Mouse (Mus musculus) brain, embryonic 14.5 days (tissue): ENCODE measurements around the gene Capg. TPM values are rescaled to one million over a fixed set of nuclear protein-coding genes. Genes with fewer than 3 reads are reported as not detected.

ENCODE experiments used
- DNase-seq: peaks from one replicate; pipeline ENCODE4 v3.0.0-alpha.2; 2011; ENCODE audit warnings: low read depth
- CTCF ChIP-seq: fragments of 200-500 bp; IDR thresholded peaks from 2 replicates; pipeline ENCODE4 v1.5.1; 2012; ENCODE audit warnings: inconsistent platforms, mild to moderate bottlenecking, moderate library complexity, borderline replicate concordance; ENCODE audit not compliant: insufficient read depth, insufficient read length; ENCODE audit errors: extremely low read depth
- POLR2A ChIP-seq: fragments of 200-500 bp; IDR thresholded peaks from 2 replicates; pipeline ENCODE4 v1.6.1; 2012; ENCODE audit warnings: mild to moderate bottlenecking, inconsistent platforms, borderline replicate concordance; ENCODE audit not compliant: poor library complexity, insufficient read depth, insufficient read length, severe bottlenecking; ENCODE audit errors: extremely low read depth
- polyA plus RNA-seq: library from polyadenylated mRNA; depleted of rRNA; stranded (reverse); fragments of >200 nt; gene quantifications from 2 replicates; pipeline ENCODE4 v1.2.3, GENCODE M21; 2012

Gene Capg
- polyA plus RNA-seq, 1 experiment, result 5.3 TPM

DNA sequence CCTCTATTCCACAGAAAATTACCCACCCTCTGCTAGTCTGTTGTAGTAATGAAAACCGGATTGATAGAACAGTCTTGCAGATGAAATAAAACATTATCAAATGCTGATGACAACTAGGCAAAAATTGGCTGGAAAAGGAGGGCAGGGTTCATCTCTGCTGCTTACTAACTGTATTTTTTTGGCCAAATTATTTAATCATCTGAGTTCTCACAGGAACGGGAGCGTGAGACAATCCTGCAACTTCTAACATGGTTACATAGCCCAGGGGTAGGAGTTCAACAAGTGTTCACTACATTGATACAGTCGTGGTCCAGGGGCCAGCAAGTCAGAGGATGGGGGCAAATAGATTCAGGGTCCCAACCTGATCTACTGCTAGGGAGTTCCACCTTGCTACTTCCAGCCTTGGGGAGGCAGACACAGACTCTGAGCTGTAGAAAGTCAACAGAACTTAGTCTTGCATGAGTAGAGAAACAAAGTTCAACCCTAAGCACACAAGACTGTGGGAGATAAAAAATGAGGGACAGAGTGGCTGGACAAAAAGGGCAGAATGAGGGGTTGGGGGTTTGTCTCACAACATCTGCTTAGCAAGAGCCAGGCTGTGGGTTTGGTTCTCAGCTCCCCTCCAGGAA is 39.1 kb downstream of the Capg start:
- no peak for DNase-seq

DNA sequence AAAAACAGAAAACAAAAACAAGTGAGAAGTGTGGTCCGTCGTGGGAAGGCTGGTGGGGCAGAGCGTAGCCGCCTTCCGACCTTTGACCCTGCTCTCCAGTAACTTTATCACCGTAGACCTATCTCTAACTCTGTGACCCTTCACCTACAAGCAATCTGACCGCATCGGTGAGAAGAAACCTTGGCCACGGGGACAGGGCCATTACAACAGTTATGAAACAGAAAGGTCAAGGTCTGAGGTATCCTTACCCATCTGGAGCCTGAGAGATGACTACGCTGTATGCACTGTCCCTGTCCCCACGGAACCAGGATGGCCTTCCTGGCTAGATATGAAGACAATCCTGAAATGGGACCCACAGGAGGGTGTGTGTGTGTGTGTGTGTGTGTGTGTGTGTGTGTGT is 40.0 kb downstream of the Capg start:
- TF ChIP-seq CTCF (no peak), POLR2A (no peak)
- DNase-seq, result no peak

More for the DNA sequence above, 39.1 kb downstream of the Capg start:
- no peak for TF ChIP-seq POLR2A
- no peak for TF ChIP-seq CTCF

DNA sequence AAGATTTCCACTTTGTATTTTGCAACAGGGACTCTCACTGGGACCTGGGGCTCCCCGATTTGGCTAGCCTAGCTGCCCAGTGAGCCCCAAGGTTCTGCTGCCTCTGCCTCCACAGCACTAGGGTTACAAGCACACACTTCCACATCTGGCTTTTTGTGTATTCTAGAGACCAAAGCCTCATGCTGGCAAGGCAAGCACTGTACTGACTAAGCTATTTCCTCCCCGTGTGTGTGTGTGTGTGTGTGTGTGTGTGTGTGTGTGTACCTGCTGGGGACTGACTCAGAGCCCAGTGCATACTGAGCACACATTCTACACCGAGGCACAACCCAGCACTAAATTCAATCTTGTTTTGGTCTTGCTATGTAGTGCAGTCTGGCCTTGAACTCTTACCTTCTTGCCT is 42.5 kb downstream of the Capg start:
- no peak for DNase-seq
- TF ChIP-seq POLR2A, result no peak
- no peak for TF ChIP-seq CTCF

DNA sequence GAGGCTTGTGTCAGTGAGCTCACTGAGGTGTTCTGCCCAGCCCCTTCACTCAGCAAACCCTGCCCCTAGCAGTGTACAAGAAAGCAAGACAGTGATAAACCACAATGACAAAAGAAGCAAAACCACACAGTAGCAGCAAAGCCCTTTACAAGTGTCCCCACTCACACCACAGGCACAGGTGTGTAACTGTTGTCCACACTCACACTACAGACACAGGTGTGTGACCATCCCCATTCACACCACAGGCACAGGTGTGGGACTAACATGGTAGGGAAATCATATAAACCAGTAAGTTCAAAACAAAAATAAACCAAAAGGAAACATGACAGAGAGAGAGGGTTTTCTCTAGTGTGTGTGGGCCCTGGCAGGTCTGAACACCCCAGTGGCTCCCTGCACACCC is 44.1 kb downstream of the Capg start:
- TF ChIP-seq CTCF, result no peak
- TF ChIP-seq POLR2A, result no peak
- no peak for DNase-seq

DNA sequence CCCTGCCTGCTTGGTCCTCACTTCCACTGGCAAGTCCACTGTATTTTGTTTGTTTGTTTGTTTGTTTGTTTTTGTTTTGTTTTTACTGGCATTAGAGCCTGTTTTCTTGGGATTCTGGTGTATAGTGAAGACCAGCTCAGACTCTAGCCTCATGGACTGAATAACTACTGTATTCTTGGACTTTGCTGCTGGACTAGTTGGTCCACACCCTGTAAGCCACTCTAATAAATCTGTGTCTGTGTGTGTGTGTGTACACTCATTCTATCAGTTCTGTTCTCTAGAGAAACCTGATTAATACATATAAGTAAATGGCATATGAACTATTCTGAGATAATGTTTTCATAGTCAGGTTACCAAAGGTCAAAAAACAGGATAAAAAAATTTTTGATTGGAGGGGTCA is 45.9 kb downstream of the Capg start:
- TF ChIP-seq POLR2A (no peak), CTCF (no peak)
- no peak for DNase-seq

DNA sequence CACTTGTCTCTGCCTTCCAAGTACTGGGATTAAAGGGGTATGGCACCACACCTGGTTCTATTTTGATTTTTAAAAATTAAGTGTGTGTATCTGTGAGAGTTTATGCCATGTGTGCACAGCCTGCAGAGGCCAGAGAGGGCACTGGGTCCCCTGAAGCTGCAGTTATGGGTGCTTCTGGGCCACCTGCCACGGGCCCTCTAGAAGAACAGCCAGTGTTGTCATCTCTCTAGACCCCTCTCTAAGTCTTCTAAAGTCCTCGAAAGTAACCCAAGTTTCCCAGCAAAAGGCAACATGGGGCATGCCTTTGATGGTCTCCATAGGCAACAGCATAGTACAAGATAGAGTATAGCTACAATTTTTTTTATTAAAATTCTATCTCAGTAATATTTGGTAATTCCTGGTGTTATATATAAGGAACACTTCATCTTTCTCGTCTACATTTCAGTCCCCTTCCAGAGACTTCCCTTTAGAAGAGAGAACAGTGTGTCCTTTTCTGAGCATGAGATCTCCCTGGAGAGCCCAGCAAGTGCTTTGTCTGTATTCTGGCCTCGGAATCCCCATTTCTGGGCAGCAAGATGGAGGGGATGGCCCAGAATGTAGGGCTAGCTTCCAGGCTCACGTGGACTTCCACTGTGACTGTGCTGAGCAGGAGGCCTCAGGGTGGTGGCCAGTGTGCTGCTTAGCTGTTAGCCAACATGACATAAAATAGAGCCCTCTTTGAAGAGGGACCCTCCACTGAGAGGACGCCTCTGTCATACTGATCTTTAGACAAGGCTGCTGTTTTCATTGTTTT is 49.0 kb downstream of the Capg start:
- DNase-seq, result no peak
- TF ChIP-seq POLR2A, result no peak
- TF ChIP-seq CTCF, result no peak

DNA sequence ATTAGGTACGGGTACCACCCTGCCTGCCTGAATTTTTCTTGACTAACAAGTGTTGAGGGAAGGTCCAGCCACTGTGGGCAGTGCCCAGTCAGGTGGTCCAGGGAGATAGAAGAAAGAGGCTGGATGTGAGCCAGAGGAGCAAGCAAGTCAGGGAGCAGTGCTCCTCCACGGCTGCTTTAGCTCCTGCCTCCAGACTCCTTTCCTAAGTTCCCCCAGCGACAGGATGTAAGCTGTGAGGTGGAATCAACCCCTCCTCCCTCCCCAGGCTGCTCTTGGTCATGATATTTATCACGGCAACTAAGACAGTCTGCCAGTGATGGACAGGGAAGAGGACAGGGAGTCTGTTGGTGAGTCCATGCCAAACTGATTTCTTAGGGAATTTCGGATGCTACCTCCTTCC is 49.7 kb downstream of the Capg start:
- DNase-seq, result no peak
- no peak for TF ChIP-seq POLR2A
- TF ChIP-seq CTCF, result no peak

DNA sequence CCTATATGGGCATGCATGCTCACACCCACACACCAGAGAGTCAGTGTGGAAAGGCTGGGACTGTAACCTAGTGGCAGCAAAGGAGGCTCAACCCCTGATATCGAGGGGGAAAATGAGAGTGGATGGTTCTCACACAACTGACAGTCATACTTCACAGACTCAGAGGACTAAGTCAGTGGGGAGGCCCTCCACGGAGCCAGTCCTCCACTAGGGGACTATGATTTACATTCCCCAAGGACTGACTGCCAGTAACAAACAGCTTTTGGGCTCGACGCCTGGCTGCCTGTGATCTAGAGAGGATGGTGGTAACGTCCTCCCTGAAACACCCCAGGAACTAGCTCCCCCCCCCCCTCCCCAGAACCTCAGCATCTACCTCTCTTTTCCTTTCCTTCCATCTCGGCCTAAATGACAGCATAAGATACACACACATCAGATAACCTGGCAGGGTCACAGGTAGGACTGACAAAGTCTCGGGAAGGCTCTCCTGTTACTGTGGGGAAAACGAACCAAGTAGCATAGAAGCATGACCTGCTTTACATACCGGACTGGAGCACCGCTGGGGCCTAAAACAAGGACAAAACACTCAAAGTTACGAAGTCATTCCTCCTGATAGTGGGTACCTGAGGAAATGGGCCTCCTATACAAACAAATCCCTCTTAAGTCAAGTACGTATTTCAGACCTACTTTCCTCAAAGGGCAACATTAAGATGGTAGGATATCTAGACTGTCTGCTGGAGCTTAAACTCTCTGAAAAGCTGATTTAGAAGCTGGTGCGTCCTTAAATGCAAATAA is 53.1 kb downstream of the Capg start:
- peak; percentile 9 for DNase-seq
- no peak for TF ChIP-seq CTCF

DNA sequence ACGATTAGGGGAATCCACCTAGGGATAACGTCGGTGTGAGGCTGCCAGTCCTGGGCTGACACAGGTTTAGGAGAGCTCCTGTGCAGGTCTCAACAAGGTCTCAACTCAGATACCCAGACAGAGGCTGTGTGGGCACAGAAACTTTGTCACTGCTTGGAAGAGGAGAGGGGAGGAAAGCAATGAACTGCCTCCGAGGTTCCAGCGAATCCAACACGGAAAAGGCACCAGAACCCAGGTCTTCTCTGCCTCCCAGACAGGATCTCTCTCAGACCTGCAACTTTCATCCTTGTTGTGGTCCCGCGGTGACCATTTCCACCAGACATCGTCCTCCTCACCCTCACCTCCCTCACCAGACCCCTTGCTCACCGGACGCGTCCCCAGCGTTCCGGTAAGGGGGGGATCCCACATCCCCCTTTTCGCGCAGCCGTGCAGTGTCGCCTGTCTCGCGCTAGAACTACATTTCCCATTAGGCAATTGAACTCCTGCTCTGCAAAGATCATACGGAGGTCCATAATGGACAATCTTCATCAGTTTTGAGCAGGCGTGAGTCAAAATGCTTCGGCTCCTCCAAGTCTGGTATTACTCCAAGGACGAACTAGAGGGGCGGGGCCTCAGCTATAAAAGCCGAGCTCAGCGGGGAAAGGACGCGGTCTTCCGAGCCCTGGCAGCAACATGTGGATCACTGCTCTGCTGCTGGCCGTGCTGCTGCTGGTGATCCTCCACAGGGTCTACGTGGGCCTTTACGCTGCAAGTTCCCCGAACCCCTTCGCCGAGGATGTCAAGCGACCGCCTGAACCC is 54.0 kb downstream of the Capg start, which contains the start of the genes Elmod3 and Retsat:
Gene Elmod3 (minus strand): TSS at position 458 of the 798 bp plus-strand sequence.
Gene Retsat (plus strand): TSS at position 520 of the 798 bp plus-strand sequence.
- peak; percentile 99 for DNase-seq
- no peak for TF ChIP-seq CTCF
- TF ChIP-seq POLR2A, result peak; percentile 43; the same call in 1 of the 2 replicates

DNA sequence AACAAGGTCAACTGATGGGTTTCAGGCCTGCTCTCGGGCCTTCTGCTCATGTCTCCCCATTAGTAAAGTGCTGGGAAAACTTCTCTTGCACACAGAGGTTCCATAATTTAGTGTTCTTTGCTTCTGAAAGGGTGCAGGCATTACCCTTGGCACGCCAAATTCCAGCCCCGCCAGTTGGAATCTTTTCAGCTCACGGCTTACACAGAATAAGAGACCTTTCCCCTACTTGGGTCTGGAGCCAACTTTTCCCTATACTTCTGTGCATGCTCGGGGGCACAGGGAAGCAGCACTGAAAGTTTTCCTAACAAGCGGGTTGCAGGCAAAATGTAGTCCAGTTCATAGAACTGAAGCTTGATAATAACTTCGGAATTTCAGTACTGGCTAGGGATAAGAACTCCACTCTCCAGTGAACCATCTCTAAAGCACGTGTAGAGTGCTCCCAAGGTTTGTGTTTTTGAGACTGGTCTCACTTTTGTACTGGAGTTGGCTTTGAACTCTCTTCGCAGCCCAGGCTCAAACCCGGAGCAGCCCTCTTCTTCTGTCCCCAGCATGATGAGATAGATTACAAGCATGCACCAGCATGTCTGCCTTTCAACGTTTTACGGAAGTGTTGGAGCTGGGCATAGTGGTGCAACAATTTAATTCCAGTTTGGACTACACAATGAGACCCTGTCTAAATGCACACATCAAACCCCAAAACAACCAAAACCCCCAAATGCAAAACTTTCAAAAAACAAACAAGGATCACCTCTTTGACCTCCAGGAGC is 54.8 kb downstream of the Capg start:
- peak; percentile 83 for DNase-seq
- no peak for TF ChIP-seq CTCF
- TF ChIP-seq POLR2A, result no peak

DNA sequence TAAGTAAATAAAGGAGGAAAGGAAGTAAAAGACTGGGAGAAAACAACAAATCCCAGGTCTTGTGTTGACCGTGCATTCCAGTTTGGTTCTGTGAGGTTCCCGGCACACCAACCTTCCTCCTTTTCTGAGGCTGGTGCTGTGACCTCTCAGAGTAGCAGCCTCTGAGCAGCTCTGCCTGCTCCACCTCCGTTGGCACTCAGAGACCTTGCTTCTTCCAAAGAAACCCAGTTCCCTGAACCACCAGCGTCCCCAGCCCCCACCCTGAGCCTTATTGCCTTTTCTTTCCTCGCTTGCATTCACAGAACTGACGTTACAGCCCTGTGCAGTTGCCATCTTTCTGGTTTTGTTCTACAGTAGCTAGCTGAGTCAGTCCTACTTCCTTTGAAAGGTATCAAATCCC is 56.0 kb downstream of the Capg start:
- DNase-seq, result no peak
- TF ChIP-seq CTCF, result no peak
- no peak for TF ChIP-seq POLR2A
